Mouse (Mus musculus): ENCODE data around the gene Slc38a9. TPM values are rescaled to one million over a fixed set of nuclear protein-coding genes. Genes with fewer than 3 reads are reported as not detected.
A peak's percentile ranks its signal among the peaks of the same experiment; 100 is the strongest.

The Slc38a9 gene
- total RNA-seq, 1 experiment from 2014 or later = 18.6 TPM

DNA sequence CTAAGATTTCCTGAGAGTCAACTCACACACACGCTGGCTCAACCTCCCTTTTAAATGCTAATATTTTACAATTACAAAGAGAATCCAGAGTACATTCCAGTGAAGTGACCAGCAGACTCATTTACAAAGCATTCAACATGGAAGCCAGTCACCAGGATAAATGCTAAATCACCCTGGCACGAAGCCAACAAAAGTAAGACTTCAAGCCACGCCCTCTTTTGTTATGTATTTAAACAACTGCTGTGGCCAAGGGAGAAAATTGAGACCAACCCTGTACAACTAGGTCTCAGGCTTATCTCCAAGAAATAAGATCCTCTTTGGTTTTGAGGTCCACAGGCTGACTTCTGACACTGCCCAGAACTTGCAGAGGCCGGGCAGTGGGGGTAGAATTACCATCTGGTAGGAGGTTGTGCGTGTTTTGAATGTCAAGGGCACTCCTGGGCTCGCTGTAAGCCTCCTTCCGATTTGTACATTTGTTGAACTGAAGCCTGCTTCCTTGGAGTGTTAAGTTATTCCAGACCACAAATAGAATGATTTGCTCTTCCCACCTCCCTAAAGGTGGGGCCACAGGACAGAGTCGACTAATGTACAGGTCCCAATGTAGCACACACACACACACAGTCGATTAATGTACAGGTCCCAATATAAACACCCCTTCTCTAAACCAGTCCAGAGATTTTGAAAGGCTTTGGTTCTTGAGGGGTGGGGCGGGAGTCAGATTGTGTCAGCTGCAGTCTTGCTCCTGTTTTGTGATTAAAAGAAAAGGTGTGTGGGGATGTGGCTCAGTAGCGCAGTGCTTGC lies 110.2 kb downstream of the Slc38a9 start:
- peak; percentile 82 for DNase-seq

DNA sequence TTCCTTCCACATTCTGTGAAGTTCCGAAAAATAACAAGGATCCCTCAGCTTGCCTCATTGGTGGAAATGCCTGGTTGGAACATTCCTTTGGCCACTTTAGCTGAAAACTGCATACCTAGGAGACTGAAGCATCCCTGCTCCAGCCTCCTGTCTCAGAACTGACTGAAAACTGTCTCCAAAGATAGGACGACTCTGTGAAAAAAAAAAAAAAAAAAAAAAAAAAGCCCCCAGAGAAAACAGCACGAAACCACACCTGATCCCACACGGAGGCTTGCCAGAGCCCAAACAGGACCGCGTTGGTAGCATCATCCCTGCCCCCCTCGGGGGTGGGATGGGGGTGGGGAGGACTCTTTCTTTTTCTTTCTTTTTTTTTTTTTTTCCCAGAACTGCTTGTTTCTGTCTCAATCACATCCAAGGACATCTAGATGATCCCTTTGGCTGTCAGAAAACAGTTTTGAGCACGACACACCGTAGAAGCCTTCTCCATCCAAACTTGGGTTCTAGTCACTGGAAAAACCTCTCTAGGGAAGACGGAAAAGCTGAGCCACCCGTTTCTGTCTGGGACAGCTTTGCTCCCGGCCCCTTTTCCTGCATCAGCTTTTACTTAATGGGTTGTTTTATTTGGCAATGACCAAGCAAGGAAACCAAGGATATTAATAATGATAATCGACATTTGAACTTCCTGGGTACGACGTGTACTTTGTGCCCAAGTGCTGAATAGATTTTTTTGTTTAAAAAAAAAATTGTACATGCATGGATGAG lies 111.1 kb downstream of the Slc38a9 start:
- peak; percentile 60 for DNase-seq

DNA sequence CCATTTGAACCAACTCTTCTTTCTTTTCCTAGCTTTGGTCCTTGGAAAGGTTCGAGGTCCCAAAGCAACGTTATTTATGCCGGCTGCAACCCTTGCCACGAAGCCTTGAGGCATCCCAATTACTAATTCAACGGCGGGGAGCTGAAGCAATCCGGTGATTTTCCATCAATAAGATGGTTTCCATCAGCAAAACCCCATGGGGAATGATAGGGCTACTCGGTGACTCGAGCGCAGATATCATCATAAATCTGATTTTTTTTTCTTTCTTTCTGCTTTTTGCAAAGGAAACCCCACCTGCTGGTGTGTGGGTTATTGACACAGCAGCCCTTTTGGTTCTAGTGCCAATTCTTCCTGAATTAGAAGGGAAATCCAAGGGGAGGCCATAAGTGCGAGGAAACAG lies 111.7 kb downstream of the Slc38a9 start:
- DNase-seq = peak; percentile 59

DNA sequence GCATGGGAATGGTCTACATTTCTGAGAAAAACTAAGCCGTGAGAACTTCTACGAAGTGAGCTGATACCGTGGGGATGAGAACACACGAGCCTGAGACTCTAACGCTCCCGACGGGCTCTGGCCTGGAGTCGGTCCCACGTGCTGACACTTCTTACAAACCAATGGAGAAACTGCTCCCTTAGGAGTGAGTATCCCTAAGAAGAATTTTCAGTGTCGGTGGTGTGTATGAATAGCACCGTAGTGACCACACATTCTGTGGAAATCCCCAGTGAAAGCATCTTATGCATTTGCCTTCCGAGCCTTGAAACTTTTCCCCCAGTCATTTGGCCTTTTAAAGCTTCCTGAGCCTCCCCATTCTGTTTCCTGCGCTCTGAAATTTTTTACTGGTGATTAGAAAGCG lies 112.3 kb downstream of the Slc38a9 start:
- no peak for DNase-seq

DNA sequence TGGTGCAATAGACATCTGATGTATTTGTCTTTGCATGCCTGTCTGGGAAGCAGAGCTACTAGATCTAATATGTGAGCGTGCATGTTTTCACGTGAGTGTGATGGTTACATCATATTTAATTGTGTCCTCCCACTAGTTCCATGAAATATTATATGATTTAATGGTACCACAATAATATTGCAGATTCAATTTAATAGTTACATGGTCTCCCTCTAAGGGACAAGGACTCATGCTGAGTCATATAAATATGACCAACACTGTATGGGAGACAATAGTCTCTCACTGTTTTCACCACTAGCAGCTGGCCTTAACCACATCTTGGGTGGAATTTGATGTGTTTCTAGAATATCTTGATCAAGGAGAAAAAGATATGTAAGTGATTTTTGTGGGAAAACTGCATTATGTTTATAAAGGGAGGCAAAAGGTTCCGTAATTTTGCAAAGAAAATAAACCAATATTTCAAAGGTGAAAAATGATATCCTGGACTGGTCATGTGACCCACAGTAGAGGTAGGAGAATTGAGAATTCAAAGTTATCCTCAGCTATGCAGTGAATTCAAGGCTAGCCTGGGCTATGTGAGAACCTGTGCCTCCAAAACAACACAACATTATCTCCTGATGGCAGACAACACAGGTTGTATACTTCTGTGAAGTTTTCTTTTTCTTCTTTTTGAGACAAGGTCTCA lies 113.6 kb downstream of the Slc38a9 start:
- no peak for DNase-seq

DNA sequence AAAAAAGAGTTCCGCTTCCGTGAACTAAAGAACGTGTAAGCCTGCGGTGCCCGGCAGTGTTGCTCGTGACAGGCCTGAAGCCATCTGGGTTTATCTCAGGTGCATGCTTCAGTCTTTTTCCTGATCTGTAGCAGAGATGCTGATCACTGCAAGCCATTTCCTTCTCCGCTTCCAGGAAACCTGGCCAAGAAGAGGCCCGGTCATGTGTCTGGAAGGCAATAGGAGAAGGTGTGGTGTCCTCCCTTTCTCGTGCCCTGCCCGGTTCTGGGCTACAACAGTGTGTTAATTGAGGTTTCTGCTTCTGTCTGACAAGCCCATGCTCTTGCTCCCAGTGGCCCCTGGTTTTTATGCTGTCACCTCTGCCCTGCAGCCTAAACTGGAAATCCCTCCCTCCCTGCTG lies 115.3 kb downstream of the Slc38a9 start:
- no peak for DNase-seq

DNA sequence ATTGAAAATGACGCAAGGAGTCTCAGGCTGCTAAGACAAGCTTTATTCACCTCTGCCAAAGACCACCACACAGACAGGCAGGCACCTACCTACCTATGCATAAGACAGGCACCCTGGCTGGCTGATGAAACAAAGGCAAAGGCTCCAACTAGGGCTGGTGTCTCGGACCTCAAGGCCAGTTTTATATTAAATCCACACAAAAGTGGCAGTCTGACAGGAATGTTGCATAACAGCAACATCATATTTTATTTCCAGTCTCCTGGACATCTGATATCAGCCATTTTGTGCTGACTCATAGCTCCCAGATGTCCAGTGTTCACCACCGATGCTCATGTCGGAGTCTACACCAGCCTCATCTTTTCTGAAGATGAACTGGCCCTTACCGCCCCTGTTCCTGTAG lies 117.9 kb downstream of the Slc38a9 start:
- peak; percentile 24 for DNase-seq

DNA sequence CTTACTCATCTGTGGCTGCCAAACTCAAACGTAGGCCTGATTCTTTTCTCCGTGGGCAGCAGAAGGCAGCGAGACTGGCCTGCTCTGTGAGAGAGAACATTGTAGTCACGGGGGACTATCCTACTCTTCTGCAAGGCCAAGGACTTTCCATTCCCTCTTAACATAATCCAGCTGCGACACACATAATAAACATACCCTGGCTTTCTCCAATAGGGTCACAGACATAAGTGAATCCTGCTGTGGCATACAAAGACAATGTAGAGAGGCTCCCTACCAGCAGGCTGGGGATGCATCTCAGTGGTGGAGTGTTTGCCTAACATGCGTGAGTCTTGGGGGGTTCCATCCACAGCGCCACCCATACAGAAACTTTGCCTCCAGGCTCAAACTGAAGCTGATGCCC lies 124.8 kb downstream of the Slc38a9 start:
- no peak for DNase-seq

DNA sequence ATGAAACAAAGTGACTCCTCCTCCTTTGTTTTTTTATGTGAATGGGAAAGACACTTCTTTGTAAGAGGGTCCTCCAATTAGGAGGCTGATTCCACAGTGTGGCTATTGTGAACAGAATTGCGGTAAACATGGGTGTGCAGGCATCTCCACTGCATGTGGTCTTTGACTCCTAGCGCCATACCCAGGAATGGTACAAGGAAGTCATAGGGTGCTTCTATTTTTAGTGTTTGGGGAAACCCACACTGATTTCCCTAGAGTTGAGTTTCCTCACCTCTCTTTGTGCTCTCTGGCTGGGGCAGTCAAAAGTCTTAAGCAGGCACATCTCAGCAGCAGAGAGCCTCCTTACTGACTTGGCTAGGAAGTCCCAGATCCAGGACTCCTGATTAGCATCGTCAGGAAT lies 125.6 kb downstream of the Slc38a9 start:
- DNase-seq = no peak

DNA sequence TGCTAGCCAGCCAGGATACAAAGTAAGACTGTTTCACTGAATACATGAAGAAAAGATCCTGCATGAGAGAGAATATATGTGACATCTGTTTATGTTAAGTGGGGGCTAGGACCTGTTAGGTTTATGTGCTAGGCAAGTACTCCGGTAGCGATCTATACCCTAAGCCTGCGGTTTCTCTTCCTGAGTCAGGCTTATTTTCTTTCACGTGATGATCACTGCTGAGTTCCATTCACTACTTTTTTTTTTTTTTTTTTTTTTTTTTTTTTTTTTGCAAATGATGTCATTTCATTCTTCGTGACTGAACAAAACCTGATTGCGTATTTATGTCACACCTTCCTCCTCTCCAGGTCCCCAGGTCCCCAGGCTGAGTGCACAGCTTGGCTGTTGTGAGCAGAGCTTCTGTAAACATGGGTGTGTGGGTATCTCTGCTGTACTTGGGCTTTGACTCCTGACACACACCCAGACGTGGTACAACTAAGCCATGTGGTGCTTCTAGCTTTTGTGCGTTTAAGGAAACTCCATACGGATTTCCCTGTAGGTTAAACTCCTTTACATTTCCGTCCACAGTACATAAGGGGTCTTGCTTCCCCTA lies 126.5 kb downstream of the Slc38a9 start:
- DNase-seq = no peak

Other genes with a start within 250 kb of the Slc38a9 start
- 300 and 308 TPM in 2 replicates for gene Il6st, start 196.7 kb upstream of the Slc38a9 start, total RNA-seq (2021)
- gene Il31ra, start 66.4 kb upstream of the Slc38a9 start, total RNA-seq (2021) = 0.19 and 0.41 TPM in 2 replicates
- 0.23 and 0.33 TPM in 2 replicates for gene Ddx4, start 8.3 kb upstream of the Slc38a9 start, total RNA-seq (2021)
- gene Plpp1, start 140.0 kb downstream of the Slc38a9 start, total RNA-seq (2021) = 181 and 182 TPM in 2 replicates

Measured in adrenal gland, postnatal 14 days (tissue).